Mouse (Mus musculus) embryonic fibroblast, embryonic 13.5 days (primary cell): ENCODE measurements at regions not wholly inside any gene's neighbourhood (a gene's known extent, or its start where the extent isn't known, plus 50 kb on each side); places are given as distances from the start of the nearest gene placed in this dataset.
A peak's percentile ranks its signal among the peaks of the same experiment; 100 is the strongest.

ENCODE experiments used
- H3K27ac ChIP-seq: 2 replicates; pipeline ENCODE4 v1.5.1; 2012; ENCODE audit warnings: low read length, control low read depth, inconsistent platforms; ENCODE audit not compliant: insufficient read depth
- H3K4me1 ChIP-seq: 2 replicates; pipeline ENCODE4 v1.6.1; 2011; ENCODE audit warnings: low read length; ENCODE audit not compliant: control insufficient read depth, insufficient read depth
- H3K4me3 ChIP-seq: 2 replicates; pipeline ENCODE4 v1.5.1; 2011; ENCODE audit warnings: mild to moderate bottlenecking, control low read depth, low read length; ENCODE audit not compliant: insufficient read depth
- CTCF ChIP-seq: IDR thresholded peaks from 2 replicates; pipeline ENCODE4 v1.5.1; 2011; ENCODE audit warnings: mild to moderate bottlenecking, control low read depth, low read length, moderate library complexity, borderline replicate concordance; ENCODE audit not compliant: insufficient read depth
- POLR2A ChIP-seq: IDR thresholded peaks from 2 replicates; pipeline ENCODE4 v1.6.1; 2011; ENCODE audit warnings: low read depth, mild to moderate bottlenecking, control low read depth, low read length, moderate library complexity

- TF ChIP-seq POLR2A (no peak), CTCF (no peak)
- Histone ChIP-seq H3K4me1 (no peaks in the 10 kb centered on the region; the same call in 1 of the 2 replicates), H3K27ac (no peak overlapping the region), H3K4me3 (no peak overlapping the region)
These were observed 468.4 kb upstream of the Pappa start for GRCm38 (mm10) chr4:64655534-64655933.

- H3K27ac ChIP-seq = no peak overlapping the region
- no peak overlapping the region for H3K4me3 ChIP-seq
- no peaks in the 10 kb centered on the region for H3K4me1 ChIP-seq
- TF ChIP-seq CTCF = no peak
- no peak for TF ChIP-seq POLR2A
These were observed 460.3 kb upstream of the Pappa start for GRCm38 (mm10) chr4:64663722-64664121.

- TF ChIP-seq POLR2A = no peak
- no peak for TF ChIP-seq CTCF
- Histone ChIP-seq H3K4me3 (no peak overlapping the region), H3K4me1 (no peaks in the 10 kb centered on the region), H3K27ac (no peak overlapping the region)
These were observed 456.0 kb upstream of the Pappa start for GRCm38 (mm10) chr4:64667998-64668397.

DNA sequence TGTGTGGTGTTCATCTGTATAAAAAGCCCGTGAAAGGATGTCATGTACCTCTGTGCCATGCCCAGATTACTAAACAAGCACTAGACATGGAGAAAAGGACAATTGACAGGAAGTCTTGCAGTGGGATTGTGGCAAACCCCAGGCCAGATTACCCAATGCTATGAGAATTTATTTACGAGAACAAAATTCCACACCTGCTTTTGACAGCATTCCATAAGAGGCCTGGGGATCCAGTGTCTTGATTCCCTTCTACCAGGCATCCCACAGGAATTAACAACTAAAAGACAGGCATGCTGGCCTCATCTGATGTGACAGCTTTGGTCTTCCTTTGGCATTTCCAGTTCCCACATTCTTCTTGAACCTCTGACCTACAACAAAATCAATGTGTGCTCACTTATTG lies 454.3 kb upstream of the Pappa start:
- Histone ChIP-seq H3K4me1 (no peaks in the 10 kb centered on the region), H3K27ac (no peak overlapping the region), H3K4me3 (no peak overlapping the region)
- TF ChIP-seq POLR2A (no peak), CTCF (no peak)

- TF ChIP-seq POLR2A (no peak), CTCF (no peak)
- Histone ChIP-seq H3K4me1 (peaks cover 3% of the 10 kb centered on the region; the same call in 1 of the 2 replicates), H3K4me3 (no peak overlapping the region), H3K27ac (peak overlapping the region; percentile 61; the same call in 1 of the 2 replicates)
These were observed 447.5 kb upstream of the Pappa start for GRCm38 (mm10) chr4:64676438-64676837.

DNA sequence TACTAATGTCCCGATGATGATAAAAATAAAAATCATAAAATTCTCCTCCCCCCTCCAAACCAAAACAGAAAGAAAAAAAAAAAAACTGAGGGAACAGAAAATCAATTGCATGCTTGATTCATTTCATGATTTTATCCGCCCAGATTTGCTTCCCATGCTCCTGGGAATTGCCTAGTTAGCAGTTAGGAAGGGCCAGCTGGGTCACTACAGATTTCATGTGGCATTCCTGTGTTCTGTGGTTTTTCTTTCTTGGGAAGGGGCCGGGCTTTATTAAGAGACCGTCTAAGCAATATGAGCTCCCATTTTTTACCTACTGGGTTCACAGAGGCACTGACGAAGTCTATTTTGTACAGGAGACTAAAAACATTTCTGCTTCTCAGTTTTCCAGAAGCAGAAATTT lies 447.1 kb upstream of the Pappa start:
- TF ChIP-seq POLR2A (no peak), CTCF (no peak)
- Histone ChIP-seq H3K27ac (peak overlapping the region; percentile 34; the same call in 1 of the 2 replicates), H3K4me1 (peaks cover 3% of the 10 kb centered on the region; the same call in 1 of the 2 replicates), H3K4me3 (no peak overlapping the region)

DNA sequence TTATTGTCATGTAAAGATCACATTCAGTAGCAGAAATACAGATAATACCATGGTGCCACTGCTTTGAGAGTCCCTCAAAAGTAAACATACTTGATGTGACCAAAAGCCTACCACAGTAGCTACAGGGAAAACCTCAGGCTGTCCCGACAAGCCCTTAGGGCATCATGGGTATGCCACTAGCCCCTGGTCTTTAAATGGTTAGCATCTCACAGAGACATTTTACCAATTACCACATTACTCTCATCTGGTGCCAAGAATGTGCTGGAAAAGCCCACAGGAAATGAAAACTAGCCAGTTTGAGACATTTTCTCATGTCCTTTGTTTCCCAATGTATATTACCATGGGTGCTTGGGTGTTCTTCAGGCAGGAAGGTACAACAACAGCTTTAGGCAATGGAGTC lies 439.3 kb upstream of the Pappa start:
- TF ChIP-seq POLR2A (no peak), CTCF (no peak)
- Histone ChIP-seq H3K27ac (no peak overlapping the region), H3K4me3 (no peak overlapping the region), H3K4me1 (no peaks in the 10 kb centered on the region)

DNA sequence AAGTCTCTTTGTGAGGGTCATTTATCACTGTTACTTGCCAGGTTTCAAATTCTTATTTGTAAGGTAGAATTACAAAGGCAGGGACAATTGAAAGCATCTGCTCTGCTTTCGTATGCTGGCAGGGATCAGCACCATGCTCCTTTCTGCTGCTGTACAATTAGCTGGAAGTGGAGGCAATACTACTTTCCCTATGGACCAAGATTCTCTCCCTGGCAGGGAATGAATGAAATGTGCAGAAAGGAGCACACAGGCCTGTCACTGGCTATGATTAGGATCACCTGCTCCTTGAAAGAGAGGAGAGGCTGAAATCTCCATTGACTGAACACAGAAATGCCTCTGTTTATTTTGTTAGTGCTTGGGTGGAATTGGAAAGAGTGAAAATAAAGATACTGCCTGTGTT lies 427.8 kb upstream of the Pappa start:
- Histone ChIP-seq H3K27ac (no peak overlapping the region), H3K4me1 (no peaks in the 10 kb centered on the region; the same call in 1 of the 2 replicates), H3K4me3 (no peak overlapping the region)
- TF ChIP-seq CTCF = no peak
- TF ChIP-seq POLR2A = no peak

GRCm38 (mm10) chr4:64723296-64723695 lies 400.7 kb upstream of the Pappa start:
- H3K4me3 ChIP-seq = no peak overlapping the region
- no peak for TF ChIP-seq CTCF
- no peak for TF ChIP-seq POLR2A
- no peak overlapping the region for H3K27ac ChIP-seq
- H3K4me1 ChIP-seq = no peaks in the 10 kb centered on the region

- H3K4me1 ChIP-seq = no peaks in the 10 kb centered on the region
- H3K4me3 ChIP-seq = no peak overlapping the region
- TF ChIP-seq POLR2A (no peak), CTCF (no peak)
- H3K27ac ChIP-seq = no peak overlapping the region
These were observed 399.1 kb upstream of the Pappa start for GRCm38 (mm10) chr4:64724851-64725250.

DNA sequence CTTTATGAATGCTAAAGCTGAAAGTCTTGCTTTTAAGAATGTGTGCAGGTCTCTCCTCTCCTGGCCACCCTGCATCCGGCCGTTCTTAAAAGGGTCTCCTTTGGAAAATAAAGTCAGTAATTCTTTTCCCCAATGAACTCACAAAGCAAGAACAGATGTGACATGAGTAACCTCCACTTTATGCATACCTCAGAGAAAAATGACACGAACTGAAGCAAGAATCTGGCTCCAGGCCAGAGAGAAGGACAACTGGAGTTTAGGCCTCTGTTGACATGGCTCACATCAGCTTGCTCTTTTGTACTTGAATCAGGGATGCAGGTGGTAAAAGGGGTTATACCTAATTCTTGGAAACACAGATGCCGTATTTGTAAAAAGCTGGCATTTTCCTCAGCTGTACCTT lies 368.0 kb upstream of the Pappa start:
- TF ChIP-seq CTCF (no peak), POLR2A (no peak)
- Histone ChIP-seq H3K27ac (no peak overlapping the region), H3K4me1 (peaks cover 3% of the 10 kb centered on the region; the same call in 1 of the 2 replicates), H3K4me3 (no peak overlapping the region)
